Mouse (Mus musculus) brown adipose tissue, adult 24 weeks (tissue): ENCODE data around the gene Gm21969. TPM values are rescaled to one million over a fixed set of nuclear protein-coding genes. Genes with fewer than 3 reads are reported as not detected.
A peak's percentile ranks its signal among the peaks of the same experiment; 100 is the strongest.

Experiments used
- H3K27ac ChIP-seq: fragments of 200-500 bp; replicated peaks from 2 replicates; pipeline ENCODE4 v1.5.1; 2012; ENCODE audit warnings: low read depth, mild to moderate bottlenecking, low read length
- H3K4me1 ChIP-seq: fragments of 200-500 bp; 2 replicates; pipeline ENCODE4 v1.6.1; 2012; ENCODE audit warnings: low read length, mixed read lengths; ENCODE audit not compliant: control insufficient read depth, insufficient read depth, insufficient read length
- H3K4me3 ChIP-seq: fragments of 200-500 bp; 2 replicates; pipeline ENCODE4 v1.5.1; 2012; ENCODE audit warnings: low read depth, mild to moderate bottlenecking, low read length, moderate library complexity; ENCODE audit not compliant: insufficient read depth
- polyA plus RNA-seq: library from polyadenylated mRNA; stranded (reverse); fragments of >200 nt; gene quantifications from 2 replicates; pipeline ENCODE4 v1.2.4, GENCODE M21; 2012; ENCODE audit not compliant: missing spikeins, insufficient read depth, insufficient read length

Gm21969 gene
- not detected in 2 replicates for polyA plus RNA-seq

GRCm38 (mm10) chr4:139602357-139603244, at the start of gene Gm21969:
Gene Gm21969 (plus strand): TSS chr4:139603186.
- H3K4me1 ChIP-seq: peaks cover 45% of the 10 kb centered on the region
- H3K4me3 ChIP-seq: no peak within 1 kb of the TSS
- H3K27ac ChIP-seq: peak within 1 kb of the TSS; percentile 75

GRCm38 (mm10) chr4:139555235-139555634, 47.8 kb upstream of the Gm21969 start:
- H3K4me3 ChIP-seq: no peak overlapping the region
- H3K4me1 ChIP-seq: no peaks in the 10 kb centered on the region
- H3K27ac ChIP-seq: no peak overlapping the region

GRCm38 (mm10) chr4:139555951-139556350, 47.0 kb upstream of the Gm21969 start:
- no peak overlapping the region for H3K27ac ChIP-seq
- H3K4me1 ChIP-seq: no peaks in the 10 kb centered on the region
- no peak overlapping the region for H3K4me3 ChIP-seq

GRCm38 (mm10) chr4:139568361-139568760, 34.6 kb upstream of the Gm21969 start:
- Histone ChIP-seq H3K4me1 (no peaks in the 10 kb centered on the region), H3K27ac (no peak overlapping the region), H3K4me3 (no peak overlapping the region)

- Histone ChIP-seq H3K4me1 (no peaks in the 10 kb centered on the region), H3K27ac (no peak overlapping the region), H3K4me3 (no peak overlapping the region)
These were observed 32.2 kb upstream of the Gm21969 start for GRCm38 (mm10) chr4:139570756-139571155.

- H3K4me3 ChIP-seq: no peak overlapping the region
- H3K4me1 ChIP-seq: peaks cover 10% of the 10 kb centered on the region
- H3K27ac ChIP-seq: no peak overlapping the region
These were observed 30.0 kb upstream of the Gm21969 start for GRCm38 (mm10) chr4:139572928-139573512.

- Histone ChIP-seq H3K4me3 (peak overlapping the region; percentile 93), H3K27ac (peak overlapping the region; percentile 29; the same call in 1 of the 2 replicates), H3K4me1 (peaks cover 22% of the 10 kb centered on the region)
These were observed 28.7 kb upstream of the Gm21969 start for GRCm38 (mm10) chr4:139574156-139574798.

GRCm38 (mm10) chr4:139574799-139575672, 27.9 kb upstream of the Gm21969 start:
- Histone ChIP-seq H3K4me3 (peak overlapping the region; percentile 93), H3K27ac (peak overlapping the region; percentile 56), H3K4me1 (peaks cover 29% of the 10 kb centered on the region)

GRCm38 (mm10) chr4:139575673-139576003, 27.3 kb upstream of the Gm21969 start:
- Histone ChIP-seq H3K4me1 (peaks cover 35% of the 10 kb centered on the region), H3K27ac (peak overlapping the region; percentile 56), H3K4me3 (peak overlapping the region; percentile 93)

- peak overlapping the region; percentile 93 for H3K4me3 ChIP-seq
- peaks cover 40% of the 10 kb centered on the region for H3K4me1 ChIP-seq
- H3K27ac ChIP-seq: 0 out of 2 replicates have a peak overlapping the region, but pooled peaks have one; percentile 6
These were observed 26.6 kb upstream of the Gm21969 start for GRCm38 (mm10) chr4:139576251-139576880.

- Histone ChIP-seq H3K4me1 (peaks cover 46% of the 10 kb centered on the region), H3K27ac (no peak overlapping the region), H3K4me3 (peak overlapping the region; percentile 93)
These were observed 26.0 kb upstream of the Gm21969 start for GRCm38 (mm10) chr4:139577006-139577405.

- Histone ChIP-seq H3K27ac (peak overlapping the region; percentile 58; the same call in 1 of the 2 replicates), H3K4me3 (peak overlapping the region; percentile 42), H3K4me1 (peaks cover 60% of the 10 kb centered on the region)
These were observed 24.6 kb upstream of the Gm21969 start for GRCm38 (mm10) chr4:139578389-139578788.

- Histone ChIP-seq H3K4me3 (peak overlapping the region; percentile 42), H3K27ac (peak overlapping the region; percentile 58), H3K4me1 (peaks cover 60% of the 10 kb centered on the region)
These were observed 24.0 kb upstream of the Gm21969 start for GRCm38 (mm10) chr4:139579003-139579402.

- Histone ChIP-seq H3K27ac (peak overlapping the region; percentile 58), H3K4me3 (peak overlapping the region; percentile 42; the same call in 1 of the 2 replicates), H3K4me1 (peaks cover 64% of the 10 kb centered on the region)
These were observed 23.5 kb upstream of the Gm21969 start for GRCm38 (mm10) chr4:139579466-139579865.
